Mouse (Mus musculus) large intestine, adult 2 months (tissue): ENCODE data around the gene E2f4. TPM values are rescaled to one million over a fixed set of nuclear protein-coding genes. Genes with fewer than 3 reads are reported as not detected.
A peak's percentile ranks its signal among the peaks of the same experiment; 100 is the strongest.

Experiments used
- DNase-seq: peaks from one replicate; pipeline ENCODE4 v3.0.0-alpha.2; 2012; ENCODE audit warnings: low read depth, low spot score
- WGBS: fragments of 180-500 bp; shearing (Covaris S2); methylation state at CpG from one replicate; pipeline ENCODE4 v1.1.7; 2018; 5-methylcytosine and 5-hydroxymethylcytosine counted together
- polyA plus RNA-seq: library from polyadenylated mRNA; depleted of rRNA; stranded (reverse); fragments of >200 nt; gene quantifications from 2 replicates; pipeline ENCODE4 v1.2.3, GENCODE M21; 2012

The E2f4 gene
- polyA plus RNA-seq, 1 experiment, result 147 TPM

- 78% methylated on average over 65 of the region's 65 CpGs for WGBS
- DNase-seq, result no peak
Observed at GRCm38 (mm10) chr8:105268342-105269074, 29.0 kb upstream of the E2f4 start.

- no peak for DNase-seq
- 45% methylated on average over 10 of the region's 10 CpGs for WGBS
Observed at GRCm38 (mm10) chr8:105269075-105269458, 28.4 kb upstream of the E2f4 start.

- 4% methylated on average over 42 of the region's 42 CpGs for WGBS
- no peak for DNase-seq
Observed at GRCm38 (mm10) chr8:105269461-105269947, 28.0 kb upstream of the E2f4 start, which contains the start of gene Hsf4. Hsf4 (plus strand) TSS chr8:105269801.

- no peak for DNase-seq
- 26% methylated on average over 39 of the region's 39 CpGs for WGBS
Observed at GRCm38 (mm10) chr8:105270101-105270915, 27.2 kb upstream of the E2f4 start.

GRCm38 (mm10) chr8:105270916-105271186 is 26.6 kb upstream of the E2f4 start:
- WGBS, result 34% methylated on average over 11 of the region's 11 CpGs
- no peak for DNase-seq

- no peak for DNase-seq
- 14% methylated on average over 11 of the region's 11 CpGs for WGBS
Observed at GRCm38 (mm10) chr8:105275387-105275786, 22.1 kb upstream of the E2f4 start.

- DNase-seq, result no peak
- 5% methylated on average over 10 of the region's 10 CpGs for WGBS
Observed at GRCm38 (mm10) chr8:105275840-105276239, 21.6 kb upstream of the E2f4 start, which contains the start of gene Nol3. Nol3 (plus strand) TSS chr8:105276140.

GRCm38 (mm10) chr8:105276292-105277120 is 21.0 kb upstream of the E2f4 start:
- 7% methylated on average over 30 of the region's 30 CpGs for WGBS
- no peak for DNase-seq

GRCm38 (mm10) chr8:105278911-105279334 is 18.5 kb upstream of the E2f4 start:
- 3% methylated on average over 28 of the region's 28 CpGs for WGBS
- DNase-seq, result peak; percentile 75

- no peak for DNase-seq
- WGBS, result 90% methylated on average over 3 of the region's 3 CpGs
Observed at GRCm38 (mm10) chr8:105280567-105280966, 16.9 kb upstream of the E2f4 start.

GRCm38 (mm10) chr8:105281821-105282220 is 15.6 kb upstream of the E2f4 start:
- no peak for DNase-seq
- WGBS, result 93% methylated on average over 12 of the region's 12 CpGs

- WGBS, result 90% methylated on average over 4 of the region's 4 CpGs
- no peak for DNase-seq
Observed at GRCm38 (mm10) chr8:105282239-105282638, 15.2 kb upstream of the E2f4 start.

GRCm38 (mm10) chr8:105283074-105283473 is 14.4 kb upstream of the E2f4 start:
- DNase-seq, result no peak

GRCm38 (mm10) chr8:105285514-105285913 is 11.9 kb upstream of the E2f4 start:
- 76% methylated on average over 12 of the region's 12 CpGs for WGBS
- no peak for DNase-seq

More at GRCm38 (mm10) chr8:105283074-105283473, 14.4 kb upstream of the E2f4 start:
- 37% methylated on average over 23 of the region's 23 CpGs for WGBS

- 93% methylated on average over 4 of the region's 4 CpGs for WGBS
- DNase-seq, result no peak
Observed at GRCm38 (mm10) chr8:105286907-105287306, 10.6 kb upstream of the E2f4 start.

- DNase-seq, result no peak
- 90% methylated on average over 5 of the region's 5 CpGs for WGBS
Observed at GRCm38 (mm10) chr8:105288231-105288630, 9.2 kb upstream of the E2f4 start.

GRCm38 (mm10) chr8:105288958-105289732 is 8.3 kb upstream of the E2f4 start:
- under 1% methylated on average over 53 of the region's 53 CpGs for WGBS
- peak; percentile 96 for DNase-seq

- WGBS, result 2% methylated on average over 43 of the region's 43 CpGs
- DNase-seq, result no peak
Observed at GRCm38 (mm10) chr8:105289805-105290460, 7.5 kb upstream of the E2f4 start, which contains the start of gene 4931428F04Rik. 4931428F04Rik (minus strand) TSS chr8:105289864.
